Mouse (Mus musculus) olfactory bulb, adult 2 months (tissue): ENCODE measurements around the gene Eno1. TPM values are rescaled to one million over a fixed set of nuclear protein-coding genes. Genes with fewer than 3 reads are reported as not detected.

Experiments
- H3K27ac ChIP-seq: fragments of 200-500 bp; 2 replicates; pipeline ENCODE4 v1.5.1; 2012; ENCODE audit warnings: low read depth, low read length; ENCODE audit not compliant: insufficient read depth
- H3K4me1 ChIP-seq: fragments of 200-500 bp; 2 replicates; pipeline ENCODE4 v1.6.1; 2012; ENCODE audit warnings: low read length; ENCODE audit not compliant: control insufficient read depth, insufficient read depth
- H3K4me3 ChIP-seq: fragments of 200-500 bp; 2 replicates; pipeline ENCODE4 v1.5.1; 2012; ENCODE audit warnings: mild to moderate bottlenecking, low read depth, low read length, moderate library complexity; ENCODE audit not compliant: insufficient read depth
- CTCF ChIP-seq: fragments of 200-500 bp; IDR thresholded peaks from 2 replicates; pipeline ENCODE4 v1.5.1; 2012; ENCODE audit warnings: low read depth, mild to moderate bottlenecking, low read length, moderate library complexity; ENCODE audit not compliant: insufficient read depth
- POLR2A ChIP-seq: fragments of 200-500 bp; IDR thresholded peaks from 2 replicates; pipeline ENCODE4 v1.6.1; 2012; ENCODE audit warnings: mild to moderate bottlenecking, low read depth, low read length, moderate library complexity; ENCODE audit not compliant: insufficient read depth
- WGBS: fragments of 180-500 bp; shearing (Covaris S2); methylation state at CpG from one replicate; pipeline ENCODE4 v1.1.7; 2018; 5-methylcytosine and 5-hydroxymethylcytosine counted together
- polyA plus RNA-seq: library from polyadenylated mRNA; stranded (reverse); fragments of >200 nt; gene quantifications from 2 replicates; pipeline ENCODE4 v1.2.4, GENCODE M21; 2012; ENCODE audit warnings: low replicate concordance; ENCODE audit not compliant: missing spikeins, insufficient read depth, insufficient read length

Gene Eno1
- polyA plus RNA-seq, 1 experiment, result not detected

DNA sequence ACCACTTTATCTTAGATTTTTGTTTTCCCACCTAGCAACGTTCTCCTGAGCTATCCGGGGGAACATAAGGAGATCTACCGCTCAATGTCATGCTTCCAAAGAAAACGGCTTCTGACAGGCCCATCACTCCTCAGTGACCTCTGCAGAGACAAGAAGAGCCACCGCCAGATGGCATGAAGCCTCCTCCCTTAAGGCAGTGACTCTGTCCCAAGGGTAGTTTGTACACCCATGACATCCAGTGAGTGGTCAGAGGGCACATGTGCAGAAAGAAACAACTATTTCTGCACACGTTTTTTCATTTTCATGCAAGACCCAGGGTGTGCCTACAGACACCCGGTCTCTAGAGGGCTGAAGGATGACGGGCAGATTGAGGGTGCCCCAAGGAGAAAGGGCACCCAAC, 26.2 kb upstream of the Eno1 start:
- 93% methylated on average over 8 of the region's 8 CpGs for WGBS

DNA sequence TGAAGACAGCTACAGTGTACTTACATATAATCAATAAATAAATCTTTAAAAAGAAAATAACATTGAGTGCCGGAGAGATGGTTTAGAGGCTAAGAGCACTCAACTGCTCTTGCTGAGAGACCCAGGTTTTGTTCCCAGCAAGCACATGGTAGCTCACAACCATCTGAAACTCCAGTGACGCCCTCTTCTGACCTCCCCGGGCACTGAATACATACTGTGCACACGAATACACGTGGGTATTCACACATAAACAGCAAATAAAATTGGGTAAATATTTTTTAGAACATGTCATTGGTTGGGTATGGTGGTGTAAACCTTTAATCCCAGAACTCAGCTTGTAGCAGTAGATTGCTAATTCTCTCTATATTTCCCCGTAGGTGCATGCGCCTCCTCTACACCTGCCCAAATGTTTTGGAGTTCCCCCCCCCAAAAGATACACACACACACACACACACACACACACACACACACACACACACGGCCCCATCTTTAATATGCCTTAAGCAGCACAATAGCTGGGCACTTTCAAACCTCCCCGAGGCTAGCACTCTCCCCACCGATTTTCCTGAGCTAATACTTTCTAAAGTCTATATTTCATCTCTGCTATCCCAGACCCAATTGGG, 24.5 kb upstream of the Eno1 start:
- 64% methylated on average over 10 of the region's 10 CpGs for WGBS
- H3K4me3 ChIP-seq, result no peak overlapping the region
- no peaks in the 10 kb centered on the region; the same call in 1 of the 2 replicates for H3K4me1 ChIP-seq
- no peak for TF ChIP-seq CTCF
- TF ChIP-seq POLR2A, result no peak
- H3K27ac ChIP-seq, result no peak overlapping the region

More for the DNA sequence above, 26.2 kb upstream of the Eno1 start:
- TF ChIP-seq POLR2A (no peak), CTCF (no peak)
- H3K4me3 ChIP-seq, result no peak overlapping the region
- no peaks in the 10 kb centered on the region; the same call in 1 of the 2 replicates for H3K4me1 ChIP-seq
- no peak overlapping the region for H3K27ac ChIP-seq

DNA sequence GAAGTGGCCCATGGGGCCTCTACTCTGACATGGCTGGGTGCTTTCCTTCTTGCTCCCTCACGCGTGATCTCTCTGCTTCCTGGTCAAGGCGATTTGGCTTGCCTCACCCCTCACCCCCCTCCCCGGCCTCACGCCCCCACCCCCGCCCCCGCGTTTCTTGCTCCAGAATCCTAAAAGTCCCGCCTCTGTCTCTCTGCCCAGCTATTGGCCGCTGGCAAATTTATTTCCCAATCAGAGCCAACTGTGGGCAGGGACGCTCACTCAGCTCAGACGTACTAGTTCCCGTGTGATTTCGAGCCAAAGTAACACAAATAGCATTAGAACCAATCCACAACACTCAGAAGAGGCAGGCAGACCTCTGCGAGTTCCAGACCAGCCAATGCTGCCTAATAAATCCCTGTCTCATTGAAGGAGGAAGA, 24.0 kb upstream of the Eno1 start:
- Histone ChIP-seq H3K4me1 (no peaks in the 10 kb centered on the region; the same call in 1 of the 2 replicates), H3K27ac (peak overlapping the region; percentile 48; the same call in 1 of the 2 replicates), H3K4me3 (no peak overlapping the region)
- WGBS, result 8% methylated on average over 15 of the region's 15 CpGs
- no peak for TF ChIP-seq POLR2A
- TF ChIP-seq CTCF, result no peak

DNA sequence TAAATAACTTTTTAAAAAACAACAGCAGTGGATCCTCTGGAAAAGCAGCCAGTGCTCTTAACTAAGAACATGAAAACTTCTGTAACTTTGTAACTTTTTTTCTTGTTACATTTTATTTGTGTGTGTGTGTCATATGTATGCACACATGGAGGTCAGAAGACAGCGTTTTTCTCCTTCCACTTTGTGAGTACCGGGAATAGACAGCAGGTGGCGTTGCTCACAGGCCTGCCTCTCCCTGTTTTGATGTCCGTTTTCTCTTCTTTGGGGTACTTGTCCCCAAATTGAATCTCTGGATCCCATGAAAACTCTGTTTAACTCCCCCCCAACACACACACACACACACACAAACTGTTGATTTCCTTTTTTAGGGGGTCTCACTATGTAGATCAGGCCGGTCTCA, 22.6 kb upstream of the Eno1 start:
- 55% methylated on average over 5 of the region's 5 CpGs for WGBS
- no peak overlapping the region for H3K4me3 ChIP-seq
- no peak overlapping the region for H3K27ac ChIP-seq
- no peak for TF ChIP-seq POLR2A
- no peak for TF ChIP-seq CTCF
- no peaks in the 10 kb centered on the region for H3K4me1 ChIP-seq

DNA sequence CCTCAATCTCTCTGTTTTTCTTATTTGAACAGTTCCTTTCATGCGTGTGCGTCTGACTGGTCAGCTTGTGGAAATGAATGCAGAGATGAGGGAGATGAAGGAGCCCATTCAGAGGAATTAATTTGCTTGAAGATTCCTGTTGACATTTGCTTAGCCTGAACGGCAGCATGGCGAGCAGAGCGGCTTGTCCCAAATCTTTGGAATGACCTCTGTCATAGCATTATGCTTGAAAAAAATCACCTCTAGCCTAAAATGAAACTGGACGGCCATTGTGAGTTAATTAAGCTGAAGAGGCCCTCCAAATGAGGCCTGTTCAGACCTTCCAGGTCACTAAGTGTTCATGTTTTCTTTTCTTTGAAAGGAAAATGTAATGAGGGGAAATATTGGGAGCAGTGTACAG, 20.1 kb upstream of the Eno1 start:
- TF ChIP-seq POLR2A (no peak), CTCF (no peak)
- Histone ChIP-seq H3K4me3 (no peak overlapping the region), H3K27ac (no peak overlapping the region), H3K4me1 (no peaks in the 10 kb centered on the region)
- WGBS, result 77% methylated on average over 6 of the region's 6 CpGs

DNA sequence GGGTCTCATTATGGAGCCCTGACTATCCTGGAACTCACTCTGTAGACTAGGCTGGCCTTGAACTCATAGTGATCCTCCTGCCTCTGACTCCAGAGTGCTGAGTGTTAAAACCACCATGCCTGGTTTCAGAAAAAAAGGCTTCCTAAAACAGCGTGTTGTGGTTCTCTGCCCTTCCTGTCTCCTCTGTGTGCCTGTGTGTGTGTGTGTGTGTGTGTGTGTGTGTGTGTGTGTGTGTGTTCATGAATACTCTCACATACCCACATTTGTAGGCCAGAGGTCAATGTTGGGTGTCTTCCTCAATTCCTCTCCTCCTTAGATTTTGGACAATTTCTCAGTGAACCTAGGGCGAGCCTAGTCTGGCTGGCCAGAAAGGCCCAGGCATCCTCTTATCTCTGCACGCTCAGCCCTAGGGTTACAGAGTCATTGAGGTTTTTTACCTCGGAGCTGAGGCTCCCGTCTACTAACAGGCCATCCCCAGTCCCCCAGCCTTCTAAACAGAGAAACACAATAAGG, 19.4 kb upstream of the Eno1 start:
- 83% methylated on average over 5 of the region's 5 CpGs for WGBS
- TF ChIP-seq CTCF, result no peak
- TF ChIP-seq POLR2A, result no peak
- Histone ChIP-seq H3K4me1 (no peaks in the 10 kb centered on the region), H3K4me3 (no peak overlapping the region), H3K27ac (no peak overlapping the region)

DNA sequence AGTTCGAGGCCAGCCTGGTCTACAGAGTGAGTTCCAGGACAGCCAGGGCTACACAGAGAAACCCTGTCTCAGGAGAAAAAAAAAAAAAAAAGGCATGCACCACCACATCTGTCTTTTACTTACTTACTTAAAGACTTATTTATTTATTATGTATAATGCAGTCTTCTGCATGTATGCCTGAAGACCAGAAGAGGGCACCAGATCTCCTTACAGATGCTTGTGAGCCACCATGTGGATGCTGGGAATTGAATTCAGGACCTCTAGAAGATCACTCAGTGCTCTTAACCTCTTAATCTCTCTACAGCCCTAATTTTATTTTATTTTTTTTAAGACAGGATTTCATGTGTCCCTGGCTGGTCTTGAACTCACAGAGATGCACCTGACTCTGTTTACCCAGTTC, 18.6 kb upstream of the Eno1 start:
- Histone ChIP-seq H3K4me1 (no peaks in the 10 kb centered on the region), H3K4me3 (no peak overlapping the region), H3K27ac (no peak overlapping the region)
- TF ChIP-seq POLR2A, result no peak
- TF ChIP-seq CTCF, result no peak
- 95% methylated on average over 1 of the region's 1 CpGs for WGBS

DNA sequence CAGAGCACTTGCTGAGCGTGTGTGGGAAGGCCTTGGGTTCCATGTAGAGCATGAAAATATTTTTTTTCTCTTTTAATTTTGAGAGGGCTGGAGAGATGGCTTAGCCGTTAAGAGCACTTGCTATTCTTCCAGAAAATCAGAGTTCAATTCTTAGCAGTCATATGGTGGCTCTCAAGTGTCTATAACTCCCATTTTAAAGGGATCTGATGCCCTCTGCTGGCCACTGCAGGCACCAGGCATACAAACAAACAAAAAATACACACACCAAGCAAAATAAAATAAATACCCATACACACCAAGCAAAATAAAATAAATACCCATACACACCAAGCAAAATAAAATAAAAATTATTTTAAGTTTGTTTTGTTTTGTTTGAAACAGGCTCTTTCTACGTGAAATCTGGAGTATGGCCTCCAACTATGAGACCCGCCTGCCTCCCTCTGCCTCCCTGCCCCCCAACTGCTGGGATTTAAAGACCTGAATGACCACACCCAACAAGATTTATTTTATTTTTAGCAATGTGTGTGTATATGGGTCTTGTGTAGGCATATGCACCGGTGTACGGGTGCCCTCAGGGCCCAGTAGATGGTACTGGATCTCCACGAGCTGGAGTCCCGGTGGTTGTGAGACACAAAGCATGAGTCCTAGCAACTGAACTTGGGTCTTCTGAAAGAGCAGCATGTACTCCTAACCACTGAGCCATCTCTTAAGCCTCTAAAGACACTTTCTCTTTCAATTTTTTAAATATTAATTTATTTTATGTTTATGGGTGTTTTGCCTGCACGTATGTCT, 16.8 kb upstream of the Eno1 start:
- WGBS, result 74% methylated on average over 9 of the region's 9 CpGs
- H3K4me1 ChIP-seq, result no peaks in the 10 kb centered on the region
- no peak overlapping the region for H3K27ac ChIP-seq
- TF ChIP-seq POLR2A, result no peak
- no peak for TF ChIP-seq CTCF
- H3K4me3 ChIP-seq, result no peak overlapping the region

DNA sequence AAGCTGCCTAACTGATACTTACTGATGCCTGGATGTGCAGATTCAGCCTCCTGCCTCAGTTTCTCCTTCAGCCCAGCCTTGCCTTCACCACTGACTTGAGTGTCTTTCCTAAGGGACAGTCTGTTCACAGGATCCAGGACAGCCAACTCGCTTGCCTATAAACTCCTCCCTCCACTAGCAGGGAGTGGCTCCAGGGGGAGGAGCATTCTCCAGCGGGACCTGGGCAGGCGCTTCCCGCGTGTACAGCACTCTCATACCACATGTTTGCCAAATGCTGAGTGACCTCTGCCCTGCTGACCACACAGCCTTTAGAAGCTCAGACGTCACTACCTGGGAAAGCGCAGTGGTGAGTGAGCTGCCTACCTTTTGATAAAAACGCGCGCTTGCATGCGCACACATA, 15.9 kb upstream of the Eno1 start:
- 43% methylated on average over 11 of the region's 11 CpGs for WGBS
- TF ChIP-seq CTCF (no peak), POLR2A (no peak)

More for the DNA sequence above, 15.9 kb upstream of the Eno1 start:
- Histone ChIP-seq H3K4me3 (no peak overlapping the region), H3K4me1 (no peaks in the 10 kb centered on the region), H3K27ac (no peak overlapping the region)
